35 mouse cellular contexts compared by ENCODE assay signal in the genomic region with DNA sequence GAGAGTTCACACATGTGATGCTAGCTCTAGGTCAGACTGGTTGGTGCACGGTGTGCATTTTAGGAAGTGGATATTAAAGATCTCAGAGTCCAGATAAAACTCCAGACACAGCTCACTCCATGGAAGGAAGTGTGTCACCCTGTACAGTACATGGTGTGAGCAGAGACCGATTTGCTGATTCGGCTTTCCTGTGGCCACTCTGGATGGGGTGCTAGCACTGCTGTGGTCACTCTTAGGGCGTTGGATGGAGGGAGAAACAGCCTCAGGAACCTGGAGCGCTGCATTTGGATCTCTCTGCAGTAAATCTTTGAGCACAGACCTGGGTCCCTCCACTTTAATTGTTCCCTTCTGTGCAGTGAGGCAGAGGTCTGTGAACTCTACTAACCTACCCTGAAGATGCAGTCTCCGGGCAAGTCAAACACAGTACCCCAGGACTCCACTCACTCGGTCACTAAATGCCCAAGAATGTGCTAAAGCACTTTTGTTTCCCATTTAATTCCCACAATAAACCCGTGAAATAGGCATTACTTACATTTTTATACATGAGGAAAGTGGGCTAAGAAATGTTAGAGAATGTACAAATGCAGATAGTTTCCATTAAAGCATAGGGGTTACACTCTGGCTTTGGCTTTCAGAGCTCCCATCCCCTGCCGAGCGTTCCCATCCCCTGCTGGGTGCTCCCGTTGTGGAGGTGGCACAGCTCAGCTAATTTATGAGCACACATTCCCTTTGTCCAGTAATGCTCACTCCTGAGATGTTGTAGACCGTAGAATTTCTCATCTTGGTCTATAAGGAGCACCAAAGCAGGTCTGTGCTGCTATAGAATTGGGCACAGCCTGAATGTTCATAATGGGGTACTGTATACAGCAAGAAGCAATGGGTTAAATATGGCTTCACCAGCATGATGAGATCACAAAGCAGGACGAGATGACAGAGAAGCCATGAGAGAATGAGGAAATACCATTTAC. TPM values are rescaled to one million over a fixed set of nuclear protein-coding genes. Genes with fewer than 3 reads are reported as not detected.
A peak's percentile ranks its signal among the peaks of the same experiment; 100 is the strongest.
DNase-seq lines count a peak whose midpoint lies in the region; ATAC-seq and TF ChIP-seq lines count a peak whose summit lies in the region.
"Had no signal": no experiment of that assay in that cellular context is flagged by ENCODE, and none has a peak within 500 bp of the region (broad histone marks: within the 10 kb centered on the region; RNA-seq: fewer than 3 reads in every experiment).

No protein-coding gene starts in this region.

- TF ChIP-seq CTCF in midbrain, postnatal 0 days (IDR thresholded peaks at IDR 0.05), result no peak
- no peak for TF ChIP-seq CTCF in gastrocnemius, adult 2 months (IDR thresholded peaks at IDR 0.05)

- intact Hi-C loops in left cerebral cortex, postnatal 14 days (cut with DNase I), result loop anchor here (10.0 kb wide), 1 partner anchor 340 kb away; no protein-coding TSS in a partner anchor
- intact Hi-C loops in gastrocnemius, adult 2 months (cut with DNase I), result no loop called here

- peak; percentile 7 for DNase-seq in cerebellum, adult 11-12 months
- no peak for DNase-seq in cerebellum, adult 11 months
- DNase-seq in midbrain, postnatal 0 days (ENCODE audit: low spot score), result no peak
- DNase-seq in midbrain, embryonic 11.5 days (ENCODE audit: low spot score, missing footprints), result no peak
- DNase-seq in left cerebral cortex, postnatal 14 days (ENCODE audit: low spot score in 2 of 2), result no peak
- DNase-seq in gastrocnemius, adult 2 months, result no peak
- DNase-seq: adrenal gland, postnatal 14 days; gastrocnemius, postnatal 36 days; heart, adult 18-20 months; heart, postnatal 36 days; kidney, adult 11 months; kidney, postnatal 14 days; lung, embryonic 14.5 days; lung, postnatal 14 days; retina, postnatal 1 day; right cerebral cortex, postnatal 14 days; thymus, postnatal 14 days had no signal

- peaks cover 5% of the 10 kb centered on the region; the same call in 1 of the 2 replicates for H3K4me1 ChIP-seq in midbrain, postnatal 0 days (ENCODE audit: insufficient read depth, low read length)
- H3K4me1 ChIP-seq in midbrain, embryonic 11.5 days (ENCODE audit: control insufficient read depth, insufficient read depth, low read length), result peaks cover 5% of the 10 kb centered on the region; the same call in 1 of the 2 replicates
- H3K4me1 ChIP-seq in hindbrain, embryonic 16.5 days (ENCODE audit: control insufficient read depth, insufficient read depth, low read depth, low read length), result peaks cover 7% of the 10 kb centered on the region
- peaks cover 7% of the 10 kb centered on the region; the same call in 1 of the 2 replicates for H3K4me1 ChIP-seq in neural tube, embryonic 14.5 days (ENCODE audit: control insufficient read depth, insufficient read depth, low read length)
- H3K4me1 ChIP-seq: liver, embryonic 15.5 days had no signal

- H3K4me3 ChIP-seq in midbrain, postnatal 0 days (ENCODE audit: low read depth, low read length), result no peak overlapping the region
- no peak overlapping the region for H3K4me3 ChIP-seq in midbrain, embryonic 11.5 days (ENCODE audit: low read depth, low read length)
- no peak overlapping the region for H3K4me3 ChIP-seq in hindbrain, embryonic 16.5 days (ENCODE audit: low read length)
- H3K4me3 ChIP-seq in neural tube, embryonic 14.5 days (ENCODE audit: low read depth, low read length), result no peak overlapping the region
- H3K4me3 ChIP-seq in gastrocnemius, adult 2 months, result no peak overlapping the region
- H3K4me3 ChIP-seq: erythroblast, embryonic 14.5 days; forebrain, embryonic 12.5 days; limb, embryonic 12.5 days; liver, embryonic 15.5 days; midbrain, embryonic 12.5 days; myocyte; stomach, embryonic 15.5 days had no signal

- ATAC-seq in midbrain, postnatal 0 days (ENCODE audit: low FRiP score), result peak; percentile 27; the same call in 1 of the 2 replicates
- no peak for ATAC-seq in midbrain, embryonic 11.5 days (ENCODE audit: low FRiP score)
- no peak for ATAC-seq in hindbrain, embryonic 16.5 days
- peak; percentile 78 for ATAC-seq in neural tube, embryonic 14.5 days (ENCODE audit: low read depth)
- ATAC-seq: inflammation-experienced regulatory T-cells, adult 6 months; Patski had no signal

- H3K27ac ChIP-seq in midbrain, postnatal 0 days (ENCODE audit: low read depth, low read length), result no peak overlapping the region
- H3K27ac ChIP-seq in midbrain, embryonic 11.5 days (ENCODE audit: low read depth, low read length), result no peak overlapping the region
- H3K27ac ChIP-seq in hindbrain, embryonic 16.5 days (ENCODE audit: low read depth, low read length), result no peak overlapping the region
- no peak overlapping the region for H3K27ac ChIP-seq in neural tube, embryonic 14.5 days (ENCODE audit: low read depth, low read length)
- H3K27ac ChIP-seq in gastrocnemius, adult 2 months, result no peak overlapping the region
- H3K27ac ChIP-seq: forebrain, embryonic 12.5 days; limb, embryonic 12.5 days; liver, embryonic 15.5 days; midbrain, embryonic 12.5 days; stomach, embryonic 15.5 days had no signal

- H3K9me3 ChIP-seq in midbrain, postnatal 0 days (ENCODE audit: low read length), result no peaks in the 10 kb centered on the region
- H3K9me3 ChIP-seq in midbrain, embryonic 11.5 days (ENCODE audit: control insufficient read depth, low read length), result no peaks in the 10 kb centered on the region
- no peaks in the 10 kb centered on the region for H3K9me3 ChIP-seq in hindbrain, embryonic 16.5 days (ENCODE audit: control insufficient read depth, low read length)
- H3K9me3 ChIP-seq in neural tube, embryonic 14.5 days (ENCODE audit: control insufficient read depth, low read length), result no peaks in the 10 kb centered on the region
- H3K9me3 ChIP-seq: forebrain, embryonic 12.5 days; limb, embryonic 12.5 days; liver, embryonic 15.5 days; midbrain, embryonic 12.5 days; stomach, embryonic 15.5 days had no signal

- H3K4me2 ChIP-seq in midbrain, postnatal 0 days (ENCODE audit: low read depth, low read length, poor library complexity, severe bottlenecking), result no peak overlapping the region
- H3K4me2 ChIP-seq in midbrain, embryonic 11.5 days, result no peak overlapping the region
- H3K4me2 ChIP-seq in hindbrain, embryonic 16.5 days (ENCODE audit: low read length), result peak overlapping the region; percentile 33
- peak overlapping the region; percentile 26; the same call in 1 of the 2 replicates for H3K4me2 ChIP-seq in neural tube, embryonic 14.5 days (ENCODE audit: low read depth, low read length)
- H3K4me2 ChIP-seq: forebrain, embryonic 12.5 days; heart, embryonic 11.5 days; limb, embryonic 12.5 days; liver, embryonic 15.5 days; lung, embryonic 14.5 days; midbrain, embryonic 12.5 days; stomach, embryonic 15.5 days had no signal

- 53% methylated on average over 13 of the region's 13 CpGs for WGBS in midbrain, postnatal 0 days
- WGBS in midbrain, embryonic 11.5 days, result 65% methylated on average over 13 of the region's 13 CpGs
- 47% methylated on average over 13 of the region's 13 CpGs for WGBS in hindbrain, embryonic 16.5 days
- WGBS in neural tube, embryonic 14.5 days, result 28% methylated on average over 13 of the region's 13 CpGs

- H3K9ac ChIP-seq in midbrain, postnatal 0 days (replicated peaks; ENCODE audit: low read length, poor library complexity, severe bottlenecking), result no peak overlapping the region
- H3K9ac ChIP-seq in midbrain, embryonic 11.5 days (ENCODE audit: low read length), result no peak overlapping the region
- H3K9ac ChIP-seq in hindbrain, embryonic 16.5 days (ENCODE audit: low read depth, low read length), result no peak overlapping the region
- no peak overlapping the region for H3K9ac ChIP-seq in neural tube, embryonic 14.5 days (replicated peaks; ENCODE audit: low read depth, low read length)
- H3K9ac ChIP-seq: forebrain, embryonic 12.5 days; limb, embryonic 12.5 days; liver, embryonic 15.5 days; lung, embryonic 14.5 days; midbrain, embryonic 12.5 days; stomach, embryonic 15.5 days had no signal

- H3K36me3 ChIP-seq in midbrain, postnatal 0 days (ENCODE audit: insufficient read depth, low read length), result no peaks in the 10 kb centered on the region
- H3K36me3 ChIP-seq in midbrain, embryonic 11.5 days (ENCODE audit: control insufficient read depth, insufficient read depth, low read length), result no peaks in the 10 kb centered on the region
- no peaks in the 10 kb centered on the region for H3K36me3 ChIP-seq in hindbrain, embryonic 16.5 days (ENCODE audit: control insufficient read depth, insufficient read depth, low read length)
- no peaks in the 10 kb centered on the region for H3K36me3 ChIP-seq in neural tube, embryonic 14.5 days (ENCODE audit: control insufficient read depth, insufficient read depth, low read length)
- H3K36me3 ChIP-seq: forebrain, embryonic 12.5 days; limb, embryonic 12.5 days; liver, embryonic 15.5 days; midbrain, embryonic 12.5 days; stomach, embryonic 15.5 days had no signal

- H3K27me3 ChIP-seq in midbrain, postnatal 0 days (ENCODE audit: insufficient read depth, low read length), result peaks cover 4% of the 10 kb centered on the region; the same call in 1 of the 2 replicates
- peaks cover 11% of the 10 kb centered on the region for H3K27me3 ChIP-seq in midbrain, embryonic 11.5 days (ENCODE audit: control insufficient read depth, insufficient read depth, low read length)
- 0 out of 2 replicates have a peak, but pooled peaks cover 2% of the 10 kb centered on the region for H3K27me3 ChIP-seq in hindbrain, embryonic 16.5 days (replicated peaks; ENCODE audit: control insufficient read depth, insufficient read depth, low read length)
- H3K27me3 ChIP-seq in neural tube, embryonic 14.5 days (ENCODE audit: control insufficient read depth, insufficient read depth, low read length), result 0 out of 2 replicates have a peak, but pooled peaks cover 3% of the 10 kb centered on the region

RNA-seq across cellular contexts. Expression of gene Pth2r, which starts 32.5 kb away (rescaled TPM):
- 1.5 and 3.4 TPM in 2 replicates for total RNA-seq in midbrain, postnatal 0 days (2014; rRNA removed)
- 2.1 and 2.3 TPM in 2 replicates for polyA plus RNA-seq in midbrain, postnatal 0 days (2015; fragmentation: Nextera tagmentation; extraction: Ambion mirVana)
- 0.17 TPM in 1 of 2 replicates, not detected in the other for polyA plus RNA-seq in midbrain, embryonic 11.5 days (2014; fragmentation: Nextera tagmentation; extraction: Ambion mirVana)
- polyA plus RNA-seq in hindbrain, embryonic 16.5 days (2015; fragmentation: Nextera tagmentation; extraction: Ambion mirVana), result 3.7 and 3.8 TPM in 2 replicates
- 3.8 and 7.4 TPM in 2 replicates for polyA plus RNA-seq in neural tube, embryonic 14.5 days (2014; fragmentation: Nextera tagmentation; extraction: Ambion mirVana)
- 1 to 10 TPM; 3.4 to 3.7 TPM for total RNA-seq in left cerebral cortex, postnatal 14 days (2021)
- total RNA-seq in gastrocnemius, adult 2 months (2021), result not detected
- total RNA-seq: adrenal gland, postnatal 14 days; gastrocnemius, adult 18-20 months; gastrocnemius, postnatal 36 days; heart, adult 18-20 months; heart, postnatal 36 days; liver, adult 2 months; MEL had no signal
- polyA plus RNA-seq: erythroblast, embryonic 14.5 days; heart, embryonic 16.5 days; inflammation-experienced regulatory T-cells, adult 6 months; kidney, embryonic 14.5 days; limb, embryonic 12.5 days; liver, adult 2 months; liver, embryonic 15.5 days; lung, embryonic 14.5 days; small intestine, adult 2 months; stomach, embryonic 15.5 days had no signal

Comparison
In these comparisons a context has a peak if more than half of its experiments do, and no peak if none do; other contexts are left out.
1. ATAC-seq: peak in midbrain, postnatal 0 days (single experiment) and neural tube, embryonic 14.5 days (single experiment); none in midbrain, embryonic 11.5 days (single experiment) and hindbrain, embryonic 16.5 days (single experiment).
2. H3K4me2 ChIP-seq: peak in hindbrain, embryonic 16.5 days (single experiment) and neural tube, embryonic 14.5 days (single experiment); none in midbrain, postnatal 0 days (single experiment) and midbrain, embryonic 11.5 days (single experiment).